Mouse (Mus musculus): Measurements from ENCODE around the gene Dusp10. TPM values are rescaled to one million over a fixed set of nuclear protein-coding genes. Genes with fewer than 3 reads are reported as not detected.
A peak's percentile ranks its signal among the peaks of the same experiment; 100 is the strongest.

The Dusp10 gene
- total and polyA plus RNA-seq, 2 experiments, result 2.1 to 6.5 TPM

- no peak for DNase-seq (ENCODE audit: extremely low read depth, low read depth, low spot score)
- no peak overlapping the region for H3K27ac ChIP-seq (replicated peaks; ENCODE audit: insufficient read depth, low read depth, low read length)
- peaks cover 18% of the 10 kb centered on the region for H3K4me1 ChIP-seq (ENCODE audit: control insufficient read depth, insufficient read depth, low read length)
- H3K4me3 ChIP-seq (ENCODE audit: insufficient read depth, low read depth, low read length), result no peak overlapping the region
- 77% methylated on average over 11 of the region's 11 CpGs for WGBS
- TF ChIP-seq POLR2A (IDR thresholded peaks at IDR 0.05; ENCODE audit: extremely low read depth, insufficient read depth, low read length), result no peak
- TF ChIP-seq CTCF (IDR thresholded peaks at IDR 0.05; ENCODE audit: low read depth, low read length), result no peak
- no peak overlapping the region for H3K9ac ChIP-seq (ENCODE audit: low read depth, low read length)
- peaks cover 9% of the 10 kb centered on the region; the same call in 1 of the 2 replicates for H3K79me2 ChIP-seq (ENCODE audit: control insufficient read depth, insufficient read depth, low read length)
- no peaks in the 10 kb centered on the region for H3K27me3 ChIP-seq (ENCODE audit: control insufficient read depth, insufficient read depth, low read length)
- peaks cover 11% of the 10 kb centered on the region for H3K36me3 ChIP-seq (ENCODE audit: control insufficient read depth, insufficient read depth, low read length)
Measured at GRCm38 (mm10) chr1:184066460-184067287, 53.6 kb downstream of the Dusp10 start.

- DNase-seq (ENCODE audit: extremely low read depth, low read depth, low spot score), result no peak
- H3K36me3 ChIP-seq (ENCODE audit: control insufficient read depth, insufficient read depth, low read length), result peaks cover 13% of the 10 kb centered on the region
- H3K27ac ChIP-seq (replicated peaks; ENCODE audit: insufficient read depth, low read depth, low read length), result peak overlapping the region; percentile 79
- peaks cover 9% of the 10 kb centered on the region; the same call in 1 of the 2 replicates for H3K79me2 ChIP-seq (ENCODE audit: control insufficient read depth, insufficient read depth, low read length)
- 72% methylated on average over 18 of the region's 18 CpGs for WGBS
- H3K27me3 ChIP-seq (ENCODE audit: control insufficient read depth, insufficient read depth, low read length), result no peaks in the 10 kb centered on the region
- TF ChIP-seq CTCF (IDR thresholded peaks at IDR 0.05; ENCODE audit: low read depth, low read length) (no peak), POLR2A (IDR thresholded peaks at IDR 0.05; ENCODE audit: extremely low read depth, insufficient read depth, low read length) (no peak)
- H3K9ac ChIP-seq (ENCODE audit: low read depth, low read length), result 0 out of 2 replicates have a peak overlapping the region, but pooled peaks have one; percentile 2
- peaks cover 13% of the 10 kb centered on the region for H3K4me1 ChIP-seq (ENCODE audit: control insufficient read depth, insufficient read depth, low read length)
- H3K4me3 ChIP-seq (ENCODE audit: insufficient read depth, low read depth, low read length), result no peak overlapping the region
Measured at GRCm38 (mm10) chr1:184067704-184068558, 54.8 kb downstream of the Dusp10 start.

- DNase-seq (ENCODE audit: extremely low read depth, low read depth, low spot score), result no peak
- WGBS, result 92% methylated on average over 12 of the region's 12 CpGs
Measured at GRCm38 (mm10) chr1:184068971-184069370, 55.9 kb downstream of the Dusp10 start.

GRCm38 (mm10) chr1:184076065-184076464, 63.0 kb downstream of the Dusp10 start:
- 51% methylated on average over 6 of the region's 6 CpGs for WGBS
- no peak overlapping the region for H3K4me3 ChIP-seq (ENCODE audit: insufficient read depth, low read depth, low read length)
- peaks cover 7% of the 10 kb centered on the region for H3K4me1 ChIP-seq (ENCODE audit: control insufficient read depth, insufficient read depth, low read length)
- H3K9ac ChIP-seq (ENCODE audit: low read depth, low read length), result no peak overlapping the region
- H3K79me2 ChIP-seq (ENCODE audit: control insufficient read depth, insufficient read depth, low read length), result no peaks in the 10 kb centered on the region
- H3K27me3 ChIP-seq (ENCODE audit: control insufficient read depth, insufficient read depth, low read length), result no peaks in the 10 kb centered on the region
- H3K27ac ChIP-seq (replicated peaks; ENCODE audit: insufficient read depth, low read depth, low read length), result no peak overlapping the region
- TF ChIP-seq POLR2A (IDR thresholded peaks at IDR 0.05; ENCODE audit: extremely low read depth, insufficient read depth, low read length), result no peak
- TF ChIP-seq CTCF (IDR thresholded peaks at IDR 0.05; ENCODE audit: low read depth, low read length), result no peak
- DNase-seq (ENCODE audit: extremely low read depth, low read depth, low spot score), result no peak
- peaks cover 6% of the 10 kb centered on the region for H3K36me3 ChIP-seq (ENCODE audit: control insufficient read depth, insufficient read depth, low read length)

More at GRCm38 (mm10) chr1:184068971-184069370, 55.9 kb downstream of the Dusp10 start:
- peaks cover 15% of the 10 kb centered on the region for H3K4me1 ChIP-seq (ENCODE audit: control insufficient read depth, insufficient read depth, low read length)
- H3K9ac ChIP-seq (ENCODE audit: low read depth, low read length), result no peak overlapping the region
- H3K27ac ChIP-seq (replicated peaks; ENCODE audit: insufficient read depth, low read depth, low read length), result peak overlapping the region; percentile 57
- peaks cover 9% of the 10 kb centered on the region; the same call in 1 of the 2 replicates for H3K79me2 ChIP-seq (ENCODE audit: control insufficient read depth, insufficient read depth, low read length)
- TF ChIP-seq POLR2A (IDR thresholded peaks at IDR 0.05; ENCODE audit: extremely low read depth, insufficient read depth, low read length), result no peak
- TF ChIP-seq CTCF (IDR thresholded peaks at IDR 0.05; ENCODE audit: low read depth, low read length), result no peak
- no peak overlapping the region for H3K4me3 ChIP-seq (ENCODE audit: insufficient read depth, low read depth, low read length)
- H3K27me3 ChIP-seq (ENCODE audit: control insufficient read depth, insufficient read depth, low read length), result no peaks in the 10 kb centered on the region
- peaks cover 14% of the 10 kb centered on the region for H3K36me3 ChIP-seq (ENCODE audit: control insufficient read depth, insufficient read depth, low read length)

- 79% methylated on average over 2 of the region's 2 CpGs for WGBS
Measured at GRCm38 (mm10) chr1:184076756-184077155, 63.7 kb downstream of the Dusp10 start.

More at GRCm38 (mm10) chr1:184076756-184077155, 63.7 kb downstream of the Dusp10 start:
- peaks cover 3% of the 10 kb centered on the region for H3K36me3 ChIP-seq (ENCODE audit: control insufficient read depth, insufficient read depth, low read length)
- no peak overlapping the region for H3K4me3 ChIP-seq (ENCODE audit: insufficient read depth, low read depth, low read length)
- no peak for DNase-seq (ENCODE audit: extremely low read depth, low read depth, low spot score)
- peaks cover 5% of the 10 kb centered on the region; the same call in 1 of the 2 replicates for H3K4me1 ChIP-seq (ENCODE audit: control insufficient read depth, insufficient read depth, low read length)
- no peak overlapping the region for H3K9ac ChIP-seq (ENCODE audit: low read depth, low read length)
- no peaks in the 10 kb centered on the region for H3K79me2 ChIP-seq (ENCODE audit: control insufficient read depth, insufficient read depth, low read length)
- TF ChIP-seq CTCF (IDR thresholded peaks at IDR 0.05; ENCODE audit: low read depth, low read length) (no peak), POLR2A (IDR thresholded peaks at IDR 0.05; ENCODE audit: extremely low read depth, insufficient read depth, low read length) (no peak)
- H3K27ac ChIP-seq (replicated peaks; ENCODE audit: insufficient read depth, low read depth, low read length), result no peak overlapping the region
- H3K27me3 ChIP-seq (ENCODE audit: control insufficient read depth, insufficient read depth, low read length), result no peaks in the 10 kb centered on the region
